Mouse (Mus musculus) limb, embryonic 14.5 days (tissue): ENCODE results near the gene Slc50a1. TPM values are rescaled to one million over a fixed set of nuclear protein-coding genes. Genes with fewer than 3 reads are reported as not detected.

Source experiments
- ATAC-seq: fragments of 200-750 bp; cut with Nextera tagmentation; 2 replicates; pipeline ENCODE4 v1.8.0; 2017; ENCODE audit warnings: low read depth, moderate number of reproducible peaks, moderate TSS enrichment; ENCODE audit not compliant: low FRiP score
- DNase-seq: peaks from one replicate; pipeline ENCODE4 v3.0.0-alpha.2; 2015; ENCODE audit warnings: low spot score
- H3K27ac ChIP-seq: fragments of 300-500 bp; sonication (generic); replicated peaks from 2 replicates; pipeline ENCODE4 v1.5.1; 2014; ENCODE audit warnings: low read depth, mild to moderate bottlenecking, low read length, moderate library complexity, mixed read lengths
- H3K27me3 ChIP-seq: fragments of 300-500 bp; sonication (generic); 2 replicates; pipeline ENCODE4 v1.6.1; 2014; ENCODE audit warnings: low read length, mixed read lengths; ENCODE audit not compliant: control insufficient read depth, insufficient read depth
- H3K36me3 ChIP-seq: fragments of 300-500 bp; sonication (generic); 2 replicates; pipeline ENCODE4 v1.6.1; 2014; ENCODE audit warnings: mild to moderate bottlenecking, low read length, moderate library complexity, mixed read lengths; ENCODE audit not compliant: control insufficient read depth, insufficient read depth
- H3K4me1 ChIP-seq: fragments of 300-500 bp; sonication (generic); 2 replicates; pipeline ENCODE4 v1.6.1; 2014; ENCODE audit warnings: antibody characterized with exemption, low read length, mixed read lengths; ENCODE audit not compliant: control insufficient read depth, insufficient read depth
- H3K4me2 ChIP-seq: fragments of 300-500 bp; sonication (generic); replicated peaks from 2 replicates; pipeline ENCODE4 v1.6.1; 2014; ENCODE audit warnings: low read depth, mild to moderate bottlenecking, low read length, moderate library complexity; ENCODE audit not compliant: severe bottlenecking
- H3K4me3 ChIP-seq: fragments of 300-500 bp; sonication (generic); replicated peaks from 2 replicates; pipeline ENCODE4 v1.5.1; 2014; ENCODE audit warnings: low read length
- H3K9ac ChIP-seq: fragments of 300-500 bp; sonication (generic); 2 replicates; pipeline ENCODE4 v1.6.1; 2014; ENCODE audit warnings: mild to moderate bottlenecking, low read depth, low read length, moderate library complexity; ENCODE audit not compliant: severe bottlenecking
- H3K9me3 ChIP-seq: fragments of 300-500 bp; sonication (generic); 2 replicates; pipeline ENCODE4 v1.6.1; 2016; ENCODE audit warnings: low read length; ENCODE audit not compliant: control insufficient read depth
- POLR2A ChIP-seq: fragments of 200-500 bp; IDR thresholded peaks from 2 replicates; pipeline ENCODE4 v1.8.0; 2012; ENCODE audit warnings: inconsistent platforms, mild to moderate bottlenecking, moderate library complexity, borderline replicate concordance; ENCODE audit not compliant: insufficient read depth, insufficient read length; ENCODE audit errors: extremely low read depth
- WGBS: fragments of 180-500 bp; shearing (Covaris S2); extraction: QIAGEN DNeasy Blood & Tissue Kit; methylation state at CpG from one replicate; pipeline ENCODE4 v1.1.7; 2014; 5-methylcytosine and 5-hydroxymethylcytosine counted together
- polyA plus RNA-seq, 2 experiments: library from polyadenylated mRNA; depleted of rRNA in 1 of 2; stranded (reverse) in 1 of 2; unstranded in 1 of 2; fragments of >200 nt; fragmentation: Nextera tagmentation in 1 of 2; extraction: Ambion mirVana in 1 of 2; gene quantifications; 2 replicates each; pipeline versions ENCODE4 v1.2.1 to v1.2.3; 2012 to 2014

Gene Slc50a1
- polyA plus RNA-seq, 2 experiments: 95.6 to 150 TPM

DNA sequence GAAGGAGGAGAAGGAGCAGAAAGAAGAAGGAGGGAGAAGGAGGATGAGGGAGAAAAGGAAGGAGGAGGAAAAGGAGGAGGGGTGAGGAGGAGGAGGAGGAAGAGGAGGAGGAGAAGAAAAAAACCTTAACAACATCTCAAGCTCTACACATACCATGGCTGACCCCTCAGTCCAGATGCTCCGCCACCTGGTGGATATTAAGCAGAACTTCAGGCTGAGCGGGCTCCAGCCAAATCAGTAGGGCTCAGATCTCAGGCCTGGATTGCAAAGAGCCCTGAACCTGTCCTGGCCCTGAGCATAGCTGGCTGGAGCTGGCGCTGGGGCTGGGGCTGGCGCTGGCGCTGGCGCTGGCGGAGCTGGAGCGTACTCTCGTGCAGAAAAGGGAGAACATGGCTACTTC lies 37.7 kb upstream of the Slc50a1 start:
- no peak overlapping the region for H3K9ac ChIP-seq
- DNase-seq (peak; percentile 76), ATAC-seq (peak; percentile 78)
- H3K27ac ChIP-seq: no peak overlapping the region
- H3K27me3 ChIP-seq: no peaks in the 10 kb centered on the region
- H3K36me3 ChIP-seq: no peaks in the 10 kb centered on the region
- no peak for TF ChIP-seq POLR2A
- no peak overlapping the region for H3K4me3 ChIP-seq
- no peak overlapping the region for H3K4me2 ChIP-seq
- H3K4me1 ChIP-seq: peaks cover 5% of the 10 kb centered on the region; the same call in 1 of the 2 replicates
- no peaks in the 10 kb centered on the region for H3K9me3 ChIP-seq
- 9% methylated on average over 9 of the region's 9 CpGs for WGBS

DNA sequence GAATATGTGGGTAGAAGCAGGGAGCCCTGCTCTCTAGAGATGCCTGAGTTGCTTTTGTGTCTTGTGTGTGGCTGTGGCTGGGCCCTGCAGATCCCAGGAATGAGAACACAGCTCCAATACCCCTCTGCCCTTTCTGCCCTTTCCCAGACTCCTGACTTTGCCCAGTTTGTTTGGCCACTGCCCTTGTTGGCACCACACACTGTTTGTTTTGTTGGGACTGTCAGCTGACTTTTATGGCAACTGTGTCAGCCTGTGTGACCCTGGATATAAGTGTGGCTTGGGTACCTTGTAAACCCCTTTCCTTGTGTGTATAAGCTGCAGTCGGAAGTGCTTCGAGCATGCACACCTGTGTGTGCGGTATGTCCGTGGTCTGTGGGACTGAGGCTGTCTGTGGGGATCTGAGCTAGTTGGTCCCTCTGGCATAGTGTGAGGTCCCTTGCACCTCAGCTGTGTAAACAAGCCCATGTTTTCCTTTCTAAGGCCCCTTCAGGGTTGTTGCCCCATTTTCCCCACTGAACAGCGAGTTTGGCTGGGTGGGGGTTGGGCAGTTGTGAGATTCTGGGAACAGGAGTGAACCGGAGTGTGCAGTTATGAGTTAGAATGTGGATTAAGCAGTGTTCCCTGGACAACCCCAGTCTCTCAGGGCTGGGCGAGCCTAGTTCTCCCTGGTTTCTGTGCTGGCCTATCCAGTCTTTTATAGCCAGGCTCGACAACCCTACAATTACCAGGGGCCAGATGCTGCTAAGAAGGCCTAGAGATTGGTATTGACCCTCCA lies 35.4 kb upstream of the Slc50a1 start:
- H3K27me3 ChIP-seq: no peaks in the 10 kb centered on the region
- 49% methylated on average over 8 of the region's 8 CpGs for WGBS
- DNase-seq: no peak
- no peaks in the 10 kb centered on the region for H3K36me3 ChIP-seq
- H3K9me3 ChIP-seq: no peaks in the 10 kb centered on the region
- no peak for TF ChIP-seq POLR2A
- peak overlapping the region; percentile 15; the same call in 1 of the 2 replicates for H3K27ac ChIP-seq
- 0 out of 2 replicates have a peak overlapping the region, but pooled peaks have one; percentile 4 for H3K9ac ChIP-seq
- no peak overlapping the region for H3K4me3 ChIP-seq
- peaks cover 5% of the 10 kb centered on the region; the same call in 1 of the 2 replicates for H3K4me1 ChIP-seq
- peak; percentile 31 for ATAC-seq
- H3K4me2 ChIP-seq: no peak overlapping the region

DNA sequence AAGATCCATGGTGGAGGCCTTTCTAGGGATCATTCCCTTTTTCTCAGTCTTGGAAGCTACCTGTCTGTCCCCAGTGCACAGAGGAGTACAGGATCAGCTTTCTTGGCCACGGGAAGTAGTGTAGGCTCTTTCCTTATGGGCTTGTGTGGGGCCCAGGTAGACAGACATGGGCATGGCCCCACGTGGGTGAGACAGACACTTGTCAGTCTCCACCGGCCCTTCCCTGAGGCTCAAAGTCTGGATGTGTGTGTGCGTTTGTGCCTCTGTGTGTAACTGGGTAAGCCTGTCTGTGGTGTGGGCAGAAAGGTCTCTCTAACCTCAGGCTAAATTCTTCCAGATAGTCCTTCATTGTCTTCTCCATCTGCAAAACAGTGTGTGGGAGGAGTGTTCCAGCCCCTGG lies 34.7 kb upstream of the Slc50a1 start:
- WGBS: 67% methylated on average over 4 of the region's 4 CpGs
- Histone ChIP-seq H3K9ac (0 out of 2 replicates have a peak overlapping the region, but pooled peaks have one; percentile 4), H3K4me3 (no peak overlapping the region), H3K4me1 (peaks cover 5% of the 10 kb centered on the region; the same call in 1 of the 2 replicates), H3K9me3 (no peaks in the 10 kb centered on the region), H3K4me2 (no peak overlapping the region), H3K36me3 (no peaks in the 10 kb centered on the region), H3K27ac (no peak overlapping the region), H3K27me3 (no peaks in the 10 kb centered on the region)
- no peak for TF ChIP-seq POLR2A
- ATAC-seq (no peak), DNase-seq (no peak)

DNA sequence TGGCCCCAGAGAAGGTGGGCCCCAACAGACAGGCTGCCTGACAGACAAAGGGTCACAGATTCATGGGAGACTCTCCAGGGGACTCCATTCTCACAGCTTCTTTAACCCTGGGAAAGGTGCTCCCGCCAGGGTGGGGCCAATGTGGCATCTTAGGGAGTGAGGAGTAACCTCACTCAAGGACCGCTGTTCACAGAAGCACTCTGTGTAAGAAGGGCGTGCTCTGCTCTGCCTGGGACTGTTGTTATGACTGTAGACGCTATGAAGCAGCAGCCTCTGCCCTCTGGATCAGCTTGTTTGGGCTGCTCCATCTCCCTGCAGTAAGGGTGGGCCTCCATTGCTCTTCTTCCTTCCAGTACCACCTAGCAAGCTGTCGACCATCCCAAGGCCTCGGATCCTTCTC lies 34.1 kb upstream of the Slc50a1 start:
- no peak overlapping the region for H3K4me3 ChIP-seq
- no peaks in the 10 kb centered on the region for H3K9me3 ChIP-seq
- DNase-seq: no peak
- H3K36me3 ChIP-seq: no peaks in the 10 kb centered on the region
- H3K27ac ChIP-seq: no peak overlapping the region
- no peak overlapping the region for H3K9ac ChIP-seq
- H3K4me2 ChIP-seq: no peak overlapping the region
- WGBS: 56% methylated on average over 6 of the region's 6 CpGs
- no peak for ATAC-seq
- no peak for TF ChIP-seq POLR2A
- H3K4me1 ChIP-seq: peaks cover 5% of the 10 kb centered on the region; the same call in 1 of the 2 replicates
- no peaks in the 10 kb centered on the region for H3K27me3 ChIP-seq

DNA sequence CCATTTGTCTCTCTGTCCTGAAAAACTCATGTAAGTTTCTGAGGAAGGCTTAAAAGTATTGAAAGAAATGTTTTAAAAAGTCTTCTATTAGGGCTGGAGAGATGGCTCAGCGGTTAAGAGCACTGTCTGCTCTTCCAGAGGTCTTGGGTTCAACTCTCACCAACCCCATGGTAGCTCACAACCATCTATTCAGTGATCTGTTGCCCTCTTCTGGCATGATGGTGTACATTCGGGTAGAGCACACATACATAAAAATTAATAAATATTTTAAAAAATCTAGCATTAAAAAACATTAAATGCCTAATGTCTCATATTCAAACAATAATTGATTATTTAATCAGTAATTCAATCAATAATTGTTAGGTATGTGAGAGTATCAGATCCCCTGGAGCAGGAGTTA lies 30.1 kb upstream of the Slc50a1 start:
- no peak overlapping the region for H3K4me2 ChIP-seq
- no peak overlapping the region for H3K4me3 ChIP-seq
- DNase-seq (no peak), ATAC-seq (no peak)
- H3K27me3 ChIP-seq: no peaks in the 10 kb centered on the region
- no peak overlapping the region for H3K9ac ChIP-seq
- no peak for TF ChIP-seq POLR2A
- no peaks in the 10 kb centered on the region for H3K9me3 ChIP-seq
- H3K36me3 ChIP-seq: no peaks in the 10 kb centered on the region
- H3K27ac ChIP-seq: no peak overlapping the region
- 70% methylated on average over 2 of the region's 2 CpGs for WGBS
- H3K4me1 ChIP-seq: no peaks in the 10 kb centered on the region
